Mouse (Mus musculus): ENCODE data around the gene Tjp3.

- TF ChIP-seq CTCF (IDR thresholded peaks at IDR 0.05; ENCODE audit: borderline replicate concordance, insufficient read depth, low read depth, low read length) (no peak), POLR2A (IDR thresholded peaks at IDR 0.05; ENCODE audit: borderline replicate concordance, insufficient read depth, low read length) (no peak)
These were observed 4.8 kb downstream of the Tjp3 start for GRCm38 (mm10) chr10:81286586-81286985.

Measured in cerebellum, adult 2 months (tissue).